Mouse (Mus musculus): ENCODE measurements around the gene Prl2c1. TPM values are rescaled to one million over a fixed set of nuclear protein-coding genes. Genes with fewer than 3 reads are reported as not detected.

Prl2c1 gene
- polyA plus RNA-seq (2017; shearing (Covaris generic)), result not detected

DNA sequence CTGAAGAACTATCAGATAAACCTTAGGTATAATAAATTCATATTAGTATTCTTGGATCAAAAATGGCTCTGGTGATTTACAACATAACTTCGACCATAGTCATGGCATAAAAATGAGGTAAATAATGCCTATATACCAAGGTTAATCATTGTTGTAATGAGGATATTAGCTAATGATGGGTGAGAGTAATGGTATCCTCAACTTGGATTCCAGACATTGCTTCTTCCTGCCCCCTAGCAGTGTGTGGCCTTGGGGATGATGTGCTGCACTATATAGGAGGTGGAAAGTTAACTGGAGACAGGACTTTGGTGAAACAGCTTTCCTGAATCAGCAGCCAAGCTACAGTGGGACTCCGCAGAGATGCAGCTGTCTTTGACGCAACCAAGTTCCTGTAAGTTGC is at the start of gene Prl2c1:
Gene Prl2c1 (plus strand): TSS at position 301 of the 400 bp plus-strand sequence.

DNA sequence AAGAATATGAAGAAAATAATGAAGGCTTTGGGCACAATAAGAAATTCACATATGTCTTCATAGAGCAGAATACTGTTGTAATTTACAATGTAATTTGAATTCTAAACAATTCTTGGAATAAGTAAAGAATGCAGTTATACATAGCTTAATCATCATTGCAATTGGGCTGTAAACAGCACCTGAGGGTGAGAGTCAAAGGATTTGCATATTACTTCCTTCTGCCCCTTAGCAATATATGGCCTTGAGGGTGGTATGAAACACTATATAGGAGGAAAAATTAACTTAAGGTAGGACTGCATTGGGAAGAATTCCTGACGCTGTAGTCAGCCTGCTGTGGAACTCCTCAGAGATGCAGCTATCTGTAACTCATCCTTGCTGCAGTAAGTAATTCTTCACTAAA is 47.8 kb upstream of the Prl2c1 start, which contains the start of gene Prl2a1:
Gene Prl2a1 (plus strand): TSS at position 301 of the 400 bp plus-strand sequence.

Other genes starting within 250 kb of the Prl2c1 start
- not detected for gene Prl7b1, start 238.8 kb upstream of the Prl2c1 start, polyA plus RNA-seq (2017; shearing (Covaris generic))
- not detected for gene Prl7a1, start 206.8 kb upstream of the Prl2c1 start, polyA plus RNA-seq (2017; shearing (Covaris generic))
- gene Prl7a2, start 181.3 kb upstream of the Prl2c1 start, polyA plus RNA-seq (2017; shearing (Covaris generic)), result not detected
- gene Prl7d1, start 132.6 kb upstream of the Prl2c1 start, polyA plus RNA-seq (2017; shearing (Covaris generic)), result not detected
- gene Prl7c1, start 68.5 kb upstream of the Prl2c1 start, polyA plus RNA-seq (2017; shearing (Covaris generic)), result not detected
- not detected for gene Prl2a1, start 47.7 kb upstream of the Prl2c1 start, polyA plus RNA-seq (2017; shearing (Covaris generic))
- gene Prl4a1, start 166.9 kb downstream of the Prl2c1 start, polyA plus RNA-seq (2017; shearing (Covaris generic)), result not detected

All from effector memory CD4-positive, alpha-beta T cell, adult 5 months (primary cell).